Mouse (Mus musculus): ENCODE results near the gene Sumo3.

DNA sequence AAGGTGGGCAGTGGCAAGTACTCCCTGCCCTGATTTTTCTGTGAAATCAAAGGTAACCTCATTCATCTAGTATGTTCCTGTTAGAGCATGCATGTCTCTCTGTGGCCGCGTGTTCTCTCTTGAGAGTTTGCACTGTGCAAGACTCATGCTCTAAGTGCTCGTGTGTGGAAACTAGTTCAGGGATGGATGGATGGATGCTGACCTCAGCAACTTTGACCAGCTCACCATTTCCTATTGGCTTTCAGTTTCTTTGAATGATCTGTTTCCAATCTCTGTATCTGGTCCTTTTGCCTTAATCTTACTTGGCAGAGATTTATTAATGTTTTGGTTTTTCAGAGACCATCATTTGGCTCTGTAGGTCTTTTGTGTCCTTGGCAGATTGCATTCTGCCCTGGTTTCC, 23.3 kb downstream of the Sumo3 start:
- TF ChIP-seq CTCF (IDR thresholded peaks at IDR 0.05; ENCODE audit: borderline replicate concordance, insufficient read depth, low read depth, low read length) (no peak), POLR2A (IDR thresholded peaks at IDR 0.05; ENCODE audit: borderline replicate concordance, insufficient read depth, low read length) (no peak)

Data from cerebellum, adult 2 months (tissue).